Mouse (Mus musculus): ENCODE measurements around the gene Cntnap2. TPM values are rescaled to one million over a fixed set of nuclear protein-coding genes. Genes with fewer than 3 reads are reported as not detected.
A peak's percentile ranks its signal among the peaks of the same experiment; 100 is the strongest.

The Cntnap2 gene
- polyA plus RNA-seq, 1 experiment from 2014 or later = 70.3 TPM

GRCm38 (mm10) chr6:46398725-46399589 lies 1339.8 kb downstream of the Cntnap2 start:
- Histone ChIP-seq H3K4me2 (ENCODE audit: low read length) (no peak overlapping the region), H3K4me1 (ENCODE audit: control insufficient read depth, insufficient read depth, low read length) (no peaks in the 10 kb centered on the region), H3K9ac (ENCODE audit: low read length) (no peak overlapping the region), H3K36me3 (ENCODE audit: control insufficient read depth, insufficient read depth, low read length) (no peaks in the 10 kb centered on the region), H3K4me3 (ENCODE audit: low read depth, low read length) (no peak overlapping the region), H3K27me3 (replicated peaks; ENCODE audit: control insufficient read depth, insufficient read depth, low read length) (no peaks in the 10 kb centered on the region), H3K27ac (ENCODE audit: low read depth, low read length) (no peak overlapping the region), H3K9me3 (replicated peaks; ENCODE audit: control insufficient read depth, low read length) (no peaks in the 10 kb centered on the region)
- WGBS = 74% methylated on average over 2 of the region's 2 CpGs
- ATAC-seq (peak; percentile 76), DNase-seq (ENCODE audit: low spot score) (peak; percentile 74)

DNA sequence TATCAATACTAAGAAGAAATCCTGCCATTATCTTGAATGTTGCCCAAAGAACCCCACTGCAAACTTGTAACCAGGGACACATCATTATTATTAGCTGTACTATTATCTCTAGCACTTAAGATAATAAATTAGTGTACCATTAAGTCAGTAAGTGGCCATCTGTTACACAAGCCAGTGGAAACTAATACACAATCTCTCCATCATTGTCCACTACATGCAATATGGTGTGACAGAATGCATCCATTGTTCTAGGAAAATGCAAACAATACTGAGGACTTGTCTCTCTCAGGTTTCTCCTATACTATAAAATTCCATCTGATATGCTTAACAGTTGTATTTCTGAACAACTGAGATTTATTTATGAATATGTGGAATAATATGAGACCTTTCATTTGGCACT lies 1355.0 kb downstream of the Cntnap2 start:
- H3K27ac ChIP-seq (ENCODE audit: low read depth, low read length) = no peak overlapping the region
- H3K4me1 ChIP-seq (ENCODE audit: control insufficient read depth, insufficient read depth, low read length) = no peaks in the 10 kb centered on the region
- H3K9ac ChIP-seq (ENCODE audit: low read length) = no peak overlapping the region
- H3K9me3 ChIP-seq (replicated peaks; ENCODE audit: control insufficient read depth, low read length) = no peaks in the 10 kb centered on the region
- H3K36me3 ChIP-seq (ENCODE audit: control insufficient read depth, insufficient read depth, low read length) = no peaks in the 10 kb centered on the region
- H3K27me3 ChIP-seq (replicated peaks; ENCODE audit: control insufficient read depth, insufficient read depth, low read length) = no peaks in the 10 kb centered on the region
- ATAC-seq (no peak), DNase-seq (ENCODE audit: low spot score) (no peak)
- no peak overlapping the region for H3K4me3 ChIP-seq (ENCODE audit: low read depth, low read length)
- H3K4me2 ChIP-seq (ENCODE audit: low read length) = no peak overlapping the region

DNA sequence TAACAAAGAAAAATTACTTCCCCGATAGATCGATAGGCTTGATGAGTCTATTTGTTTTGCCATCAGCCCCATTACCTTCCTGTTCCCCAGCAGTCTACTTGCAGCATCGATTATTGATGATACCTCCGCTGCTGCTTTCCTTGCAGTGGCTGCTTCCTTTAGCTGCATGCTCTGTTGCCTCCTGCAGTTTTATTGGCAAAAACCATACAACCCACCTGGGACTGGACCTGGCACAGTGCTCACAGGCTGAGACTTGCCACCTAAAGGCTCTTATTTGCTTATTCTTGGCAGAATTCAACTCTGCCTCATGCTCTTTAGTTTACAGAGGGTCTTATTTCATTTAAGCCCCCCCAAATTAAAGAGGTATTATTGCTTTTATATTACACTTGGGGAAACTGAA lies 1355.4 kb downstream of the Cntnap2 start:
- no peak for DNase-seq (ENCODE audit: low spot score)
- 95% methylated on average over 4 of the region's 4 CpGs for WGBS
- H3K36me3 ChIP-seq (ENCODE audit: control insufficient read depth, insufficient read depth, low read length) = no peaks in the 10 kb centered on the region
- no peak overlapping the region for H3K9ac ChIP-seq (ENCODE audit: low read length)
- no peak overlapping the region for H3K4me2 ChIP-seq (ENCODE audit: low read length)
- ATAC-seq = no peak
- no peak overlapping the region for H3K4me3 ChIP-seq (ENCODE audit: low read depth, low read length)
- no peak overlapping the region for H3K27ac ChIP-seq (ENCODE audit: low read depth, low read length)
- H3K4me1 ChIP-seq (ENCODE audit: control insufficient read depth, insufficient read depth, low read length) = no peaks in the 10 kb centered on the region
- H3K9me3 ChIP-seq (replicated peaks; ENCODE audit: control insufficient read depth, low read length) = no peaks in the 10 kb centered on the region
- H3K27me3 ChIP-seq (replicated peaks; ENCODE audit: control insufficient read depth, insufficient read depth, low read length) = no peaks in the 10 kb centered on the region

DNA sequence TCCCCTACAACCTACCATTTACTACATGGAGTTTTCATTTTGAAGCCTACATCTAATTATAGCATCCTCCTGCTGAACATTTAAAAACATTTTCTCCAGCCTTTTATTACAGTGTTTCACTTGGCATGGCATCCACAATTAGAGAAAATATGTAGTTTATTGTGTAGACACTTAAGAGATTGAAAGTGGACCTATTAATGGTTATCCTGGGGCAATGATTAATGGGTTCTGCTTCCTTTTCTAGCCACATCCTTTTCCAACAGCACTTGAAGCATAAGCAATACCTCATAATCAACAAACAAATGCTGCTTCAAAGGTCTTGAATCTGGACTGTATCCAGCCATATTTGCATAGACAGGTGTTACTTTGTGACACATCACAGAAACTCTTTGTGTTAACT lies 1360.7 kb downstream of the Cntnap2 start:
- peak; percentile 41 for DNase-seq (ENCODE audit: low spot score)
- Histone ChIP-seq H3K4me1 (ENCODE audit: control insufficient read depth, insufficient read depth, low read length) (no peaks in the 10 kb centered on the region), H3K4me3 (ENCODE audit: low read depth, low read length) (no peak overlapping the region), H3K4me2 (ENCODE audit: low read length) (no peak overlapping the region), H3K27ac (ENCODE audit: low read depth, low read length) (no peak overlapping the region), H3K27me3 (replicated peaks; ENCODE audit: control insufficient read depth, insufficient read depth, low read length) (no peaks in the 10 kb centered on the region), H3K36me3 (ENCODE audit: control insufficient read depth, insufficient read depth, low read length) (no peaks in the 10 kb centered on the region), H3K9me3 (replicated peaks; ENCODE audit: control insufficient read depth, low read length) (no peaks in the 10 kb centered on the region), H3K9ac (ENCODE audit: low read length) (no peak overlapping the region)
- ATAC-seq = peak; percentile 40; the same call in 1 of the 2 replicates

DNA sequence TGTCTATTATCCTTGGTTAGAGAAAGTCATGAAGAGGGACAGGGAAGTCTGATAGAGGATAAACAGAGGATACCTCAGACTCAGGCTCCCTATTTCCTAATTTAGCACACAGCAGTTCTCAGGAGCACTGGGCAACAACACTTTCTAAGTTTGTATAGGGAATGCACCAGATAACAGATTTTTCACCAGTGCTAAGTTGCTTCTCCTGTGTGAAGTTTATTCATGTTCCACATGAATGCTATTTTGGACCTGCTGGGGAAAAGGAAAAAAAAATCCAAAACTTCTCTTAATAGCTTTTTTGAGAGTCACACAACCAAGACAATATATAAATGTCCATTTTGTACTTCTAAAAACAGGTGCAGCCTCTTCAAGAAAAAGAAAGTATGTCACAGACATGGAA lies 1361.2 kb downstream of the Cntnap2 start:
- Histone ChIP-seq H3K9me3 (replicated peaks; ENCODE audit: control insufficient read depth, low read length) (no peaks in the 10 kb centered on the region), H3K4me2 (ENCODE audit: low read length) (no peak overlapping the region), H3K36me3 (ENCODE audit: control insufficient read depth, insufficient read depth, low read length) (no peaks in the 10 kb centered on the region), H3K27ac (ENCODE audit: low read depth, low read length) (no peak overlapping the region), H3K27me3 (replicated peaks; ENCODE audit: control insufficient read depth, insufficient read depth, low read length) (no peaks in the 10 kb centered on the region), H3K9ac (ENCODE audit: low read length) (no peak overlapping the region), H3K4me3 (ENCODE audit: low read depth, low read length) (no peak overlapping the region), H3K4me1 (ENCODE audit: control insufficient read depth, insufficient read depth, low read length) (no peaks in the 10 kb centered on the region)
- DNase-seq (ENCODE audit: low spot score) (no peak), ATAC-seq (no peak)

- ATAC-seq (no peak), DNase-seq (ENCODE audit: low spot score) (peak; percentile 13)
- H3K4me1 ChIP-seq (ENCODE audit: control insufficient read depth, insufficient read depth, low read length) = no peaks in the 10 kb centered on the region
- no peak overlapping the region for H3K4me3 ChIP-seq (ENCODE audit: low read depth, low read length)
- no peaks in the 10 kb centered on the region for H3K27me3 ChIP-seq (replicated peaks; ENCODE audit: control insufficient read depth, insufficient read depth, low read length)
- H3K9ac ChIP-seq (ENCODE audit: low read length) = no peak overlapping the region
- H3K36me3 ChIP-seq (ENCODE audit: control insufficient read depth, insufficient read depth, low read length) = no peaks in the 10 kb centered on the region
- H3K27ac ChIP-seq (ENCODE audit: low read depth, low read length) = no peak overlapping the region
- 26% methylated on average over 5 of the region's 5 CpGs for WGBS
- H3K9me3 ChIP-seq (replicated peaks; ENCODE audit: control insufficient read depth, low read length) = no peaks in the 10 kb centered on the region
- no peak overlapping the region for H3K4me2 ChIP-seq (ENCODE audit: low read length)
These were observed 1369.1 kb downstream of the Cntnap2 start for GRCm38 (mm10) chr6:46428231-46428630.

GRCm38 (mm10) chr6:46450917-46451638 lies 1391.9 kb downstream of the Cntnap2 start:
- no peak for ATAC-seq

GRCm38 (mm10) chr6:46472683-46473082 lies 1413.5 kb downstream of the Cntnap2 start:
- 78% methylated on average over 4 of the region's 4 CpGs for WGBS
- H3K9ac ChIP-seq (ENCODE audit: low read length) = no peak overlapping the region
- DNase-seq (ENCODE audit: low spot score) = no peak
- no peaks in the 10 kb centered on the region for H3K36me3 ChIP-seq (ENCODE audit: control insufficient read depth, insufficient read depth, low read length)
- H3K4me2 ChIP-seq (ENCODE audit: low read length) = no peak overlapping the region
- no peak overlapping the region for H3K27ac ChIP-seq (ENCODE audit: low read depth, low read length)
- no peaks in the 10 kb centered on the region for H3K9me3 ChIP-seq (replicated peaks; ENCODE audit: control insufficient read depth, low read length)
- ATAC-seq = no peak
- H3K4me1 ChIP-seq (ENCODE audit: control insufficient read depth, insufficient read depth, low read length) = no peaks in the 10 kb centered on the region
- no peaks in the 10 kb centered on the region for H3K27me3 ChIP-seq (replicated peaks; ENCODE audit: control insufficient read depth, insufficient read depth, low read length)
- no peak overlapping the region for H3K4me3 ChIP-seq (ENCODE audit: low read depth, low read length)

More at GRCm38 (mm10) chr6:46450917-46451638, 1391.9 kb downstream of the Cntnap2 start:
- Histone ChIP-seq H3K9me3 (replicated peaks; ENCODE audit: control insufficient read depth, low read length) (no peaks in the 10 kb centered on the region), H3K27me3 (replicated peaks; ENCODE audit: control insufficient read depth, insufficient read depth, low read length) (no peaks in the 10 kb centered on the region), H3K9ac (ENCODE audit: low read length) (no peak overlapping the region), H3K4me1 (ENCODE audit: control insufficient read depth, insufficient read depth, low read length) (no peaks in the 10 kb centered on the region), H3K27ac (ENCODE audit: low read depth, low read length) (no peak overlapping the region), H3K4me3 (ENCODE audit: low read depth, low read length) (no peak overlapping the region), H3K4me2 (ENCODE audit: low read length) (no peak overlapping the region), H3K36me3 (ENCODE audit: control insufficient read depth, insufficient read depth, low read length) (no peaks in the 10 kb centered on the region)
- DNase-seq (ENCODE audit: low spot score) = no peak
- WGBS = 94% methylated on average over 2 of the region's 2 CpGs

DNA sequence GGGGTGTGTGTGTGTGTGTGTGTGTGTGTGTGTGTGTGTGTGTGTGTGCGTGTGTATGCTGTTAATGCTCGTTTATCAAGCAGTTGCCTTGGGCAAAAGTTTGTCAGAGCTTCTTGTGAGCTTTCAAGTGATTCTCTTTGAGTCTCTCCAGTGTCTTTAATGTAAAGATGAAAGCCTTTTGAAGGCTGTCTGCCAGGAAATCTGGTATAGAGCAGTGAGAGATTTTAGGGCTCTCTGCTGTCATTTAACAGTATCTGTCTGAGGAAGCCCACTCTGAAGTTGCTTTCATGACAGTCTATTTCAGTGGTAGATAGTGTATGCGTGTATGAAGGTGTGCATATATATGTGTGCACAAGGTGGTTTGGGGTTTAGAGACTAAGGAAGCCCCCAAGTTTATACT lies 1425.2 kb downstream of the Cntnap2 start:
- Histone ChIP-seq H3K27ac (ENCODE audit: low read depth, low read length) (no peak overlapping the region), H3K4me1 (ENCODE audit: control insufficient read depth, insufficient read depth, low read length) (no peaks in the 10 kb centered on the region), H3K4me3 (ENCODE audit: low read depth, low read length) (no peak overlapping the region), H3K9ac (ENCODE audit: low read length) (no peak overlapping the region), H3K36me3 (ENCODE audit: control insufficient read depth, insufficient read depth, low read length) (no peaks in the 10 kb centered on the region), H3K4me2 (ENCODE audit: low read length) (no peak overlapping the region), H3K27me3 (replicated peaks; ENCODE audit: control insufficient read depth, insufficient read depth, low read length) (no peaks in the 10 kb centered on the region), H3K9me3 (replicated peaks; ENCODE audit: control insufficient read depth, low read length) (no peaks in the 10 kb centered on the region)
- WGBS = 62% methylated on average over 3 of the region's 3 CpGs
- ATAC-seq (no peak), DNase-seq (ENCODE audit: low spot score) (peak; percentile 19)
